Mouse (Mus musculus): ENCODE data around the gene Elk4.

The Elk4 gene

GRCm38 (mm10) chr1:131987432-131987831 is 20.0 kb upstream of the Elk4 start:
- DNase-seq (ENCODE audit: low spot score in 2 of 2) = no peak

- no peak for DNase-seq (ENCODE audit: low spot score in 2 of 2)
Observed at GRCm38 (mm10) chr1:131989476-131989875, 17.9 kb upstream of the Elk4 start.

- DNase-seq (ENCODE audit: low spot score in 2 of 2) = no peak
Observed at GRCm38 (mm10) chr1:131990083-131990760, 17.2 kb upstream of the Elk4 start.

GRCm38 (mm10) chr1:131992561-131993001 is 14.8 kb upstream of the Elk4 start:
- DNase-seq (ENCODE audit: low spot score in 2 of 2) = no peak

GRCm38 (mm10) chr1:131993169-131994040 is 14.0 kb upstream of the Elk4 start:
- no peak for DNase-seq (ENCODE audit: low spot score in 2 of 2)

- peak in 1 of 2 experiments; percentile 68 for DNase-seq (ENCODE audit: low spot score in 2 of 2)
Observed at GRCm38 (mm10) chr1:131995062-131995461, 12.3 kb upstream of the Elk4 start.

- no peak for DNase-seq (ENCODE audit: low spot score in 2 of 2)
Observed at GRCm38 (mm10) chr1:132000506-132000905, 6.9 kb upstream of the Elk4 start.

- DNase-seq (ENCODE audit: low spot score in 2 of 2) = no peak
Observed at GRCm38 (mm10) chr1:132001880-132002330, 5.5 kb upstream of the Elk4 start.

GRCm38 (mm10) chr1:132003111-132003510 is 4.3 kb upstream of the Elk4 start:
- no peak for DNase-seq (ENCODE audit: low spot score in 2 of 2)

GRCm38 (mm10) chr1:132003817-132004216 is 3.6 kb upstream of the Elk4 start:
- no peak for DNase-seq (ENCODE audit: low spot score in 2 of 2)

GRCm38 (mm10) chr1:132004574-132005180 is 2.7 kb upstream of the Elk4 start:
- DNase-seq (ENCODE audit: low spot score in 2 of 2) = no peak

GRCm38 (mm10) chr1:132005466-132005865 is 1.9 kb upstream of the Elk4 start:
- DNase-seq (ENCODE audit: low spot score in 2 of 2) = no peak

GRCm38 (mm10) chr1:132006046-132006445 is 1.4 kb upstream of the Elk4 start:
- no peak for DNase-seq (ENCODE audit: low spot score in 2 of 2)

- no peak for DNase-seq (ENCODE audit: low spot score in 2 of 2)
Observed at GRCm38 (mm10) chr1:132006721-132007120, 686 bp upstream of the Elk4 start.

GRCm38 (mm10) chr1:132007828-132008827 is 721 bp downstream of the Elk4 start:
- peak; percentile 84 to 85 for DNase-seq (ENCODE audit: low spot score in 2 of 2)

GRCm38 (mm10) chr1:132008881-132009644 is 1.7 kb downstream of the Elk4 start:
- no peak for DNase-seq (ENCODE audit: low spot score in 2 of 2)

- no peak for DNase-seq (ENCODE audit: low spot score in 2 of 2)
Observed at GRCm38 (mm10) chr1:132010632-132011501, 3.5 kb downstream of the Elk4 start.

GRCm38 (mm10) chr1:132011785-132012184 is 4.4 kb downstream of the Elk4 start:
- no peak for DNase-seq (ENCODE audit: low spot score in 2 of 2)

- no peak for DNase-seq (ENCODE audit: low spot score in 2 of 2)
Observed at GRCm38 (mm10) chr1:132012861-132013260, 5.5 kb downstream of the Elk4 start.

Data from urinary bladder, postnatal 4 days (tissue).